Mouse (Mus musculus): ENCODE results near the gene Lbhd2. TPM values are rescaled to one million over a fixed set of nuclear protein-coding genes. Genes with fewer than 3 reads are reported as not detected.

The Lbhd2 gene
- polyA plus RNA-seq, 1 experiment from 2014 or later: 4.4 TPM

DNA sequence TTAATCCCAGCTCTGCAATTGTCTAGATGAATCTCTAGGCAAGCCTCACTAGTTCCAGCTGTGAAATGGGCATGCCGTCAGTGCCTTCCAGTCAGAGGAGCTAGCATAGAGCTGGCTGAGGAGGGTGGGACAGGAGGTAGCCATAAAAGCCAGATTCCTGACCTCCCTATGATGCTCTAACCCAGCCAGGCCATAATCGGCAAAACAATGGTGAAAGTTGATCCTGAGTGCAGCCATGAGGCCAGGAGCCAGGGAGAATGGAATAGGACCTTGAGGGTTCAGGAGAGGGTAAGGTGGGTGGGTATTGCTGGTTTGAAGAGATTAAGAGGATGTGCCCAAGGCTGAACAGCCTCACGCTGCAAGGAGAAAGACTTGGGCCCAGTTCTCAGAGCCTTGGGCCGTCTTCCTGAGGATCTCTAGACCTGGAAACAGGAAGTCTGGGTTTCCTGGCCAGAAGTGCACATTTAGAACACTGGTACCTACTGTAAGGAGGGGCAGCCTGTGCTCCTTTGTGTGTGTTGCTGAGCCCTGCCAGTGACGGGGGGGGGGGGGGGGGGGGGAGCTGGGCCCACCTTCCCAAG is 26.2 kb downstream of the Lbhd2 start:
- WGBS: 35% methylated on average over 5 of the region's 5 CpGs
- no peak for ATAC-seq (ENCODE audit: insufficient number of reproducible peaks, insufficient read depth, low FRiP score, low TSS enrichment, low read depth)
- Histone ChIP-seq H3K27me3 (peaks cover 98% of the 10 kb centered on the region), H3K9ac (replicated peaks) (no peak overlapping the region), H3K9me3 (no peaks in the 10 kb centered on the region), H3K4me3 (replicated peaks) (no peak overlapping the region), H3K4me2 (no peak overlapping the region), H3K27ac (0 out of 2 replicates have a peak overlapping the region, but pooled peaks have one; percentile 47), H3K36me3 (no peaks in the 10 kb centered on the region), H3K4me1 (replicated peaks) (peaks cover 38% of the 10 kb centered on the region)

DNA sequence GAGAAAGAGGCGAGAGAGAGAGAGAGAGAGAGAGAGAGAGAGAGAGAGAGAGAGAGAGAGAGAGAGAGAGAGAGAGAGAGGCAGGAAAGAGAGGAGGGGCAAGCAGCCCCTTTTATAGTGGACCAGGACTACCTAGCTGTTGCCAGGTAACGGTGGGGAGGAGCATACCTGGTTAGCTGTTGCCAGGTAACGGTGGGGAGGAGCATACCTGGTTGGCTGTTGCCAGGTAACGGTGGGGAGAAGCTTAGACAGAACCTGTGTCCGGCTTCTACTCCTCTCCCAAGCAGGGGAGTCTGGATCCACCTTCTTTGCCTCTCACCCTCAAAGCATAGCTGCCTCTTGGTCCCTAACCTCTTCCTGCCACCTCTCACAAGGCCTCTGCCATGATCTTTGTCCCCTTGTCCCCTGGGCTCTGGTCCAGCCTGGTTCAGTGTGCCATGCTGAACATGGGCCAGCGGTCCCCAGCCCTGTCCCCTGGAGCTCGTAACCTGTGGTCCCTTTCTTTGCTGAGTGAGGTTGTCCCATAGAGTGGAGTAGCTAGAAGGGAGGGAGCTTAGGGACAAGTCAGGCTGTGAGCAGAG is 27.6 kb downstream of the Lbhd2 start:
- Histone ChIP-seq H3K9ac (replicated peaks) (no peak overlapping the region), H3K27me3 (peaks cover 97% of the 10 kb centered on the region), H3K4me2 (no peak overlapping the region), H3K4me1 (replicated peaks) (peaks cover 25% of the 10 kb centered on the region), H3K9me3 (no peaks in the 10 kb centered on the region), H3K4me3 (replicated peaks) (no peak overlapping the region), H3K27ac (no peak overlapping the region), H3K36me3 (no peaks in the 10 kb centered on the region)
- 20% methylated on average over 7 of the region's 7 CpGs for WGBS
- no peak for ATAC-seq (ENCODE audit: insufficient number of reproducible peaks, insufficient read depth, low FRiP score, low TSS enrichment, low read depth)

DNA sequence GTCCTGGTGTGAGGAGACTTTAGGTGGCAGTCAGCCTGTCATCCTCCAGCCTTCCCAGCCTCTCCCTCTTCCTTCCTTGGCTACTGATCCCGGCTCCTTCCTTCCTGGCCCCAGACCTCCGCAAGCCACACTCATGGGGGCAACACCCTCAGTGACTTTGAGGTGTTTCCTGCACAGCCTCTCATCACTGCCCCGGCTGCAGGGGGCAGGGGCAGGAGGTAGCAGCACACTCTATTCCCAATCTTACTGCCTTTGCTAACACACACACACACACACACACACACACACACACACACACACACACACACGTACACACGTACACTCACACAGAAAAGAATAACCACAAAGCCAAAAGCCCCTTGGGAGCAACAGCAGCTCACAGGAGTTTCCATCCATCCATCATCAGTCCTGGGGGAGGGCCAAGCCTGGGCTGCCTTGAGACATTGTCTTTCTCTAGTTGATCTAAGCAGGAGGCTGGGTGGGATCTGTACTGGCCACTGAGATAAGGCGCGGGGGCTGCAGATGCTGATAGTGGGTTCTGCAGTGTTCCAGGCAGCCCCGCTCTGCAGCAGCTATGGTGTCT is 28.2 kb downstream of the Lbhd2 start:
- no peaks in the 10 kb centered on the region for H3K36me3 ChIP-seq
- no peak overlapping the region for H3K9ac ChIP-seq (replicated peaks)
- 51% methylated on average over 8 of the region's 8 CpGs for WGBS
- ATAC-seq (ENCODE audit: insufficient number of reproducible peaks, insufficient read depth, low FRiP score, low TSS enrichment, low read depth): no peak
- peaks cover 21% of the 10 kb centered on the region for H3K4me1 ChIP-seq (replicated peaks)
- H3K4me3 ChIP-seq (replicated peaks): no peak overlapping the region
- H3K9me3 ChIP-seq: no peaks in the 10 kb centered on the region
- no peak overlapping the region for H3K27ac ChIP-seq
- H3K4me2 ChIP-seq: no peak overlapping the region
- peaks cover 95% of the 10 kb centered on the region for H3K27me3 ChIP-seq

DNA sequence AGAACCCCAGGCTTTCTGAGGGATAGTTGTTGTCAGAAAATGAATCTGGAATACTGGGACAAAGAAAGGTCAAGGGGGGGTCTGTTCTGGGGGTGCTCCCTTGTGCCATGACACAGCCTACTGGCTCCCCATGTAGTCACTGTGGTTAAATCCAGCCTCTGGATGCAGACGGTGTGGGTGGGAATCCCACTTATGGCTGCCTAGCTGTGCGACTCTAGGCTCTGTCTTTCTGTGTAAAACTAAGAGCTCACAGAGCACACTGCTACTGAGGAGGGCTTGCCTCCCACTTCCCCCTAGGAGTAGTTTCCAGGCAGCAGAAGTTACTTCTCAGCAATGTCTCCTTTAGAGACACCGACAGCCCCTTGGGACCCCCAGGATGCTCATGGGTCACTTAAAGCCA is 29.6 kb downstream of the Lbhd2 start:
- H3K36me3 ChIP-seq: no peaks in the 10 kb centered on the region
- no peak overlapping the region for H3K27ac ChIP-seq
- H3K9ac ChIP-seq (replicated peaks): no peak overlapping the region
- peaks cover 94% of the 10 kb centered on the region for H3K27me3 ChIP-seq
- 86% methylated on average over 3 of the region's 3 CpGs for WGBS
- H3K4me1 ChIP-seq (replicated peaks): peaks cover 11% of the 10 kb centered on the region
- no peak overlapping the region for H3K4me2 ChIP-seq
- ATAC-seq (ENCODE audit: insufficient number of reproducible peaks, insufficient read depth, low FRiP score, low TSS enrichment, low read depth): no peak
- no peak overlapping the region for H3K4me3 ChIP-seq (replicated peaks)
- H3K9me3 ChIP-seq: no peaks in the 10 kb centered on the region

DNA sequence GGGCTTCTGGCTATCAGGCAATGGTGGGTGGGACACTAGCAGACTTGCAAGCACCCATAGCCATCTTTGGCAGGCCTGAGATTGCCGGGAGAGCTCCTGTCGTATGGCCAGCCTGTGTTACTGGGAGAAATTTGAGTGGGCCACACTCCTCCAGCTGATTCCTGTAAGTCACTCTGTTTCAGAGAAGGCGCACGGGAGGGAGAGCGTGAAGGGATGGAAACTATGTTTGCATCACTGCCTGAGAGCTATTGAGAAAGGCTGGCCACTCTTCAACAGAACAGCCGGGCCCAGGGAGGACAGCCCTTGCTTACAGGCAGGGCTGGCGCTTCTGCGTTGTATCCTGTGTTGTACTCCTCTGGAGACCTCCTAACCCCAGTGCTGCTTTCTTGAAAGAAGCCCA is 30.0 kb downstream of the Lbhd2 start:
- Histone ChIP-seq H3K4me3 (replicated peaks) (no peak overlapping the region), H3K36me3 (no peaks in the 10 kb centered on the region), H3K4me1 (replicated peaks) (peaks cover 11% of the 10 kb centered on the region), H3K27me3 (peaks cover 94% of the 10 kb centered on the region), H3K9ac (replicated peaks) (no peak overlapping the region), H3K4me2 (no peak overlapping the region), H3K27ac (no peak overlapping the region), H3K9me3 (no peaks in the 10 kb centered on the region)
- no peak for ATAC-seq (ENCODE audit: insufficient number of reproducible peaks, insufficient read depth, low FRiP score, low TSS enrichment, low read depth)
- 70% methylated on average over 8 of the region's 8 CpGs for WGBS

DNA sequence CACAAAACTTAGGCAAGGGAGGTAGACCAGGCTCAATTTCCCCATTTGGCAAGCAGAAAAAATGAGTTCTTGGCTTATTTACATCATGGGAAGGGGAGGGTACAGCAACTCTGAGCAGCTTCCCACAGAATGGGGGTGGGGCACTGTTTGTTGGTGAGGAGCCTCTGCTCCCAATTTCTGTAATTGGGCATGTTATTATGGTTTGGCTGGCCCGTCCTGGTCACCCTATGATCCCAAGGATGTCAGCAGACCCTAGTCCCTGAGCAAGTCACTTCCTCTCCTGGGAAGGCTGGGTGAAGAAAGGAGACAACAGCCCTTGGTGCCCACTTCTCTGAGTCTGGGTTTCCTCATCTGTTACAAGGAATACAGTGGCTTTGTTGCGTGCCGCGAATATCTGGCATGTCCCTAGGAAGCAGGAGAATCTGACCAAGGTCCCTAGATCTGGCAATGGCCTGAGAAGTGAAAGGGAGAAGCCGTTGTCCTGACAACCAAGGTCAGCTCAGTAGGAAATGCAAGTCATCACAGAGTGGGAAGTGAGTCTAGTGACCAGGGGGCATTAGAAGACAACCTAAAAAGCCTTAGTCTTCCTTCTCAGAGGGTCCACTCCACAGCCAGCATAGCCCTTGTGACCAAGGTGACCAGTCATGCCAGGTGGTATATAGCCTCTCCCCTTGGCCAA is 30.8 kb downstream of the Lbhd2 start:
- H3K27me3 ChIP-seq: peaks cover 94% of the 10 kb centered on the region
- H3K9ac ChIP-seq (replicated peaks): no peak overlapping the region
- no peak overlapping the region for H3K4me2 ChIP-seq
- no peaks in the 10 kb centered on the region for H3K36me3 ChIP-seq
- peaks cover 13% of the 10 kb centered on the region for H3K4me1 ChIP-seq (replicated peaks)
- H3K9me3 ChIP-seq: no peaks in the 10 kb centered on the region
- ATAC-seq (ENCODE audit: insufficient number of reproducible peaks, insufficient read depth, low FRiP score, low TSS enrichment, low read depth): no peak
- 67% methylated on average over 5 of the region's 5 CpGs for WGBS
- no peak overlapping the region for H3K27ac ChIP-seq
- no peak overlapping the region for H3K4me3 ChIP-seq (replicated peaks)

DNA sequence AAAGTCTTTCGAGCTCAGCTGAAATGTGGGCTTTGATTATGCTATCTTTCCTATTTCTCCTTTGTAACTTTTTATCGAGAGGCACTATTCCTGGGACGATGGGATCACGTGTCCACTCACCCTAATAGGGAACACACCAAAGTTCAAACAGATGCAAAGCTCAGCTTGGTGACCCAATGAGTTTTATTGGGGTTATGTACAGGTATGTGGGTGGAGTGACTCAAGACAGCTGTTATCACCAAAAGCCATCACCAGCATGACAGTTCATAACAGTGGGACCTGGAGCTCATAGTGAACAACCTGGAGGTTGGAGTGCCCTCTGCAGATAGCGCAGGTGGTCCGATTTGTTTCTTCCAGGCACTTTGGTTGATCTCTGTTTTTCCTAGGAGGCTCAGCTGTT is 32.2 kb downstream of the Lbhd2 start:
- Histone ChIP-seq H3K36me3 (no peaks in the 10 kb centered on the region), H3K27me3 (peaks cover 94% of the 10 kb centered on the region), H3K4me2 (no peak overlapping the region), H3K9me3 (no peaks in the 10 kb centered on the region), H3K4me1 (replicated peaks) (peaks cover 23% of the 10 kb centered on the region; the same call in 1 of the 2 replicates), H3K27ac (no peak overlapping the region), H3K4me3 (replicated peaks) (no peak overlapping the region), H3K9ac (replicated peaks) (no peak overlapping the region)
- no peak for ATAC-seq (ENCODE audit: insufficient number of reproducible peaks, insufficient read depth, low FRiP score, low TSS enrichment, low read depth)
- 78% methylated on average over 6 of the region's 6 CpGs for WGBS

DNA sequence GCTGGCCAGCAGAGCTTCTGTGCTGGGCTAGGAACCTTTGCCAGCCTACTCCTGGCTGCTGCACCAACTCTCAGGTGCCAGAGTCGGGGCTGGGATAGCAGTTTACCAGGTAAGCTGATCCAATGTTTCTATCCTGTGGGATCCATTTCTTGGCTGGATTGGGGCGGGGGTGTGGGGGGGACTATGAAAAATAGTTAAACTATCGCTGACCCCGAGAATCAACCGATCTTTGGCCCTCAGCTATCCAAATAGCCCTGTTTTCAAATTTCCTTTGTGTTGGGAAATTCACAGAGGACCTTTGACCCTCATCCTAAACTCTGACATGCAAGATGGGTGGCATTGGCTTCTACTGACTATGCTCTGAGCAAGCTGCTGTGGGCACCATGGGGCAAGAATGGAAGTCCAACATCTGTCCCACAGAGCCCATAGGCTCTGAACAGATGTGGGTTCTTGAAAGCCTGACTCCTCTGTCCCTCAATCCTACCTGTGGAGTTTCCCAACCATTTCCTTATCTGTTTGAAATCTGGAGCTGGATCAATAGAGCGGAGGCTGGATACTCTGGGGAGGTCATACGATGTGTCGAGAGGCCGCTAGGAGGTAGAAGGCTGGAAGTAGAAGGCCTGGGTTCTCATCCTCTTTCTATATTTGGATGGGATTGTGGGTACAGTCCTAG is 34.2 kb downstream of the Lbhd2 start:
- H3K27me3 ChIP-seq: peaks cover 95% of the 10 kb centered on the region

DNA sequence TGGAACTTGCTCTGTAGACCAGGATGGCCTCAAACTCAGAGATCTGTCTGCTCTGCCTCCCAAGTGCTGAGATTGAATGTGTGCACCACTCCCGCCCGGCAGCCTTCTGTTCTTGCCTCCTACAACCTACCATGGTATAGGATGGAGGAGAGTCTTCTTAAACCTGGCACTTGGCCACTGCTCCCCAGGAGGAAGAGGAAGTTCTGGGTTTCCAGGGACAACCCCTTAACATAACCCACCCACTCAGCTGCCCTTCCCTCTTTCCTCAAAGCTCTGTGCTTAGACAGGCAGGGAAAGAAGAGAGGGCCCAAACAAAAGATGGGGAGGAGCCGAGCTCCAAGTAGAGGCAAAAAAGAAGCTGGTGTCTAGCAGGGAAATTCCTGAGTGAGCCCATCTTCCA is 34.9 kb downstream of the Lbhd2 start:
- no peak overlapping the region for H3K4me2 ChIP-seq

More for the DNA sequence above, 34.2 kb downstream of the Lbhd2 start:
- H3K27ac ChIP-seq: no peak overlapping the region
- WGBS: 93% methylated on average over 9 of the region's 9 CpGs
- no peak overlapping the region for H3K9ac ChIP-seq (replicated peaks)
- peaks cover 21% of the 10 kb centered on the region for H3K4me1 ChIP-seq (replicated peaks)
- ATAC-seq (ENCODE audit: insufficient number of reproducible peaks, insufficient read depth, low FRiP score, low TSS enrichment, low read depth): no peak
- no peaks in the 10 kb centered on the region for H3K9me3 ChIP-seq
- H3K4me3 ChIP-seq (replicated peaks): no peak overlapping the region
- H3K4me2 ChIP-seq: no peak overlapping the region
- H3K36me3 ChIP-seq: no peaks in the 10 kb centered on the region

DNA sequence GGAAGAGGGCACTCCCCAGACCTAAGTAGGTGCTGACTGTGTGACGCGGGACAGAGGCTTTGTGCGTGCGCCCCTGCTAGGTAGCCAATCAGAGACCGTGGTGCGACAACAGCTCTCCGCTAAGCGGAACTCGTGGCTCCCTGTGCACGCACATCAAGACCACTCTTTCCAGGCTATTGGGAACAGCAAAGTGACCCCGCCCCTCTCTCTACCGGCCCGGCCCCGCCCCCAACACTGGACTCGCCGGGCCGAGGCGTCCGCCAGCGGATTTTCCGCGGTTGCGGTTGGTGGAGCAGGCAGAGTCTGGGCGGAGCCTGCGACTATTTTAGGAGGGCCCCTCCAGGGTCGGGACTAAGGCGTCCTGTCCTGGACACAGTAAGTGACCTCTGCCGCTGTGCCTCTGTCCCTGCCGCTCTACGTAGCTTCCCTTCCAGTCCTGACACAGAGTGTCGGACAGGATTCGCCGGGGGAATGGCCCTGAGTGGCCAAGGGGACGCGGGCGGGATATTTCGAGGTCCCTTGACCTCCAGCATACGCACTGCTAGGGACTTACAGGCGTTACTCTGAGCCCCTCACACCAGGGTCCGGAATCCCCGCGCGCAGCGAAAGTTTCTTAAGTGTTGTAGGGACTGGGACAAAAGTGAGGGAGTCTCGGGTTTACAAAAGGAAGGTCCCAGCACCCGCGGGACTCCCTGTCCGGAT is 35.9 kb downstream of the Lbhd2 start, which contains the start of gene Tnfaip2:
TSS of gene Tnfaip2 (plus strand) at position 161 of the 702 bp plus-strand sequence.
- peak within 1 kb of the TSS; percentile 37; the same call in 1 of the 2 replicates for H3K9ac ChIP-seq (replicated peaks)
- no peak within 1 kb of the TSS for H3K27ac ChIP-seq
- H3K4me3 ChIP-seq (replicated peaks): peak within 1 kb of the TSS; percentile 45
- no peaks in the 10 kb centered on the region for H3K36me3 ChIP-seq
- no peaks in the 10 kb centered on the region for H3K9me3 ChIP-seq
- H3K4me1 ChIP-seq (replicated peaks): peaks cover 23% of the 10 kb centered on the region
- peak; percentile 69; the same call in 1 of the 2 replicates for ATAC-seq (ENCODE audit: insufficient number of reproducible peaks, insufficient read depth, low FRiP score, low TSS enrichment, low read depth)
- H3K4me2 ChIP-seq: peak within 1 kb of the TSS; percentile 79
- H3K27me3 ChIP-seq: peaks cover 96% of the 10 kb centered on the region
- under 1% methylated on average over 48 of the region's 48 CpGs for WGBS

More for the DNA sequence above, 34.9 kb downstream of the Lbhd2 start:
- no peaks in the 10 kb centered on the region for H3K36me3 ChIP-seq
- no peak for ATAC-seq (ENCODE audit: insufficient number of reproducible peaks, insufficient read depth, low FRiP score, low TSS enrichment, low read depth)
- H3K27ac ChIP-seq: no peak overlapping the region
- H3K27me3 ChIP-seq: peaks cover 96% of the 10 kb centered on the region
- no peak overlapping the region for H3K9ac ChIP-seq (replicated peaks)
- H3K9me3 ChIP-seq: no peaks in the 10 kb centered on the region
- peaks cover 23% of the 10 kb centered on the region for H3K4me1 ChIP-seq (replicated peaks)
- WGBS: 64% methylated on average over 3 of the region's 3 CpGs
- H3K4me3 ChIP-seq (replicated peaks): no peak overlapping the region
